Mouse (Mus musculus) adrenal gland, adult 2 months (tissue): ENCODE measurements at regions not wholly inside any gene's neighbourhood (a gene's known extent, or its start where the extent isn't known, plus 50 kb on each side); places are given as distances from the start of the nearest gene placed in this dataset.
"Not testable (repeated sequence)": the region's sequence is repeated elsewhere in the genome, so short reads cannot be mapped to it uniquely, and the experiment has no call there.

Source experiments
- DNase-seq: peaks from one replicate; pipeline ENCODE4 v3.0.0; 2021

- DNase-seq, result no peak
Measured at GRCm38 (mm10) chr14:104410730-104411129, 57.1 kb downstream of the Pou4f1 start.

GRCm38 (mm10) chr14:104410292-104410691 is 57.5 kb downstream of the Pou4f1 start:
- no peak for DNase-seq

- DNase-seq, result no peak
Measured at GRCm38 (mm10) chr14:104406062-104406461, 61.7 kb downstream of the Pou4f1 start.

GRCm38 (mm10) chr14:104389297-104390071 is 78.3 kb downstream of the Pou4f1 start:
- no peak for DNase-seq

- DNase-seq, result no peak
Measured at GRCm38 (mm10) chr14:104388879-104389278, 78.9 kb downstream of the Pou4f1 start.

- DNase-seq, result no peak
Measured at GRCm38 (mm10) chr14:104380986-104381385, 86.8 kb downstream of the Pou4f1 start.

- no peak for DNase-seq
Measured at GRCm38 (mm10) chr14:104372776-104373175, 95.0 kb downstream of the Pou4f1 start.

GRCm38 (mm10) chr14:104356636-104357035 is 111.2 kb downstream of the Pou4f1 start:
- DNase-seq, result no peak

- DNase-seq, result not testable (repeated sequence)
Measured at GRCm38 (mm10) chr14:104336783-104337182, 131.0 kb downstream of the Pou4f1 start.

- no peak for DNase-seq
Measured at GRCm38 (mm10) chr14:104326089-104326488, 141.7 kb downstream of the Pou4f1 start.

- DNase-seq, result no peak
Measured at GRCm38 (mm10) chr14:104300141-104300540, 167.7 kb downstream of the Pou4f1 start.

- DNase-seq, result no peak
Measured at GRCm38 (mm10) chr14:104298312-104298711, 169.5 kb downstream of the Pou4f1 start.

- no peak for DNase-seq
Measured at GRCm38 (mm10) chr14:104297316-104298311, 170.2 kb downstream of the Pou4f1 start.

- no peak for DNase-seq
Measured at GRCm38 (mm10) chr14:104293814-104294213, 174.0 kb downstream of the Pou4f1 start.

GRCm38 (mm10) chr14:104293147-104293546 is 174.7 kb downstream of the Pou4f1 start:
- DNase-seq, result no peak

GRCm38 (mm10) chr14:104280353-104280752 is 187.4 kb downstream of the Pou4f1 start:
- no peak for DNase-seq

- DNase-seq, result no peak
Measured at GRCm38 (mm10) chr14:104279890-104280289, 187.9 kb downstream of the Pou4f1 start.

GRCm38 (mm10) chr14:104274752-104275151 is 193.0 kb downstream of the Pou4f1 start:
- no peak for DNase-seq

GRCm38 (mm10) chr14:104264919-104265764 is 202.7 kb downstream of the Pou4f1 start:
- DNase-seq, result no peak

- DNase-seq, result no peak
Measured at GRCm38 (mm10) chr14:104216965-104217364, 250.8 kb downstream of the Pou4f1 start.

- DNase-seq, result no peak
Measured at GRCm38 (mm10) chr14:104210719-104211118, 257.1 kb downstream of the Pou4f1 start.

- no peak for DNase-seq
Measured at GRCm38 (mm10) chr14:104208855-104209254, 258.9 kb downstream of the Pou4f1 start.
